Mouse (Mus musculus) skeletal muscle tissue, postnatal 0 days (tissue): ENCODE measurements around the gene Usf2. TPM values are rescaled to one million over a fixed set of nuclear protein-coding genes. Genes with fewer than 3 reads are reported as not detected.

Source experiments
- polyA plus RNA-seq: library from polyadenylated mRNA; unstranded; fragments of >200 nt; fragmentation: Nextera tagmentation; extraction: Ambion mirVana; gene quantifications from 2 replicates; pipeline ENCODE4 v1.2.1, GENCODE M21; 2015

Gene Usf2
- 13.5 and 15.2 TPM in 2 replicates for polyA plus RNA-seq

DNA sequence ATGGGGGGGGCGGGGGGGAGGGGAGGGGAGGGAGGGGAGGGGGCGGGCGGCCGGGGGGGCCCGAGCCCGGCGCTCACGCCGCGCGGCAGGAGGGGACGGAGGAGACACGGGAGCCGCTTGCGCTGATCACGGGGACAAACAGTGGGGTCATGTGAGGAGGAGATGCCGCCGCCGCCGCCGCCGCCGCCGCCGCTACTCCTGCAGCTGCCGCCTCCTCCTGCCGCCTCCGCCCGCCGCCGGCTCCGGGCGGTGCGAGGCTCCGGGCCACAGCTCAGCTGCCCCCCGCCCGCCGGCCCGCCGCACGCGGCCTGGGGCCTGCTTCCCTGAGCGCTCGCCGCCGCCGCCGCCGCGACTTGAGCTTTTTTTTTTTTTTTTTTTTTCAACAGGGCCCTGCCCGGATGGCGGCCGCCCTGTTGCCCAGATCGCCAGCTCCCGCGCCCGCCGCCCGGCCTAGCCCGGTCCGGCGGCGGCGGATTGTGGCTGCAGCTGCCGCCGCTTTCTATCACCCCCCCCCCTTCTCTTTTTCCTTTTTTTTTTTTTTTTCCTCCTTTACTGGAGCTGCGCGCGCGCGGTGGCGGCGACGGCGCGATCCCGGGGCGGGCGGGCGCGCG is at the start of gene Usf2:
TSS of gene Usf2 (minus strand) at position 48 of the 611 bp plus-strand sequence.

GRCm38 (mm10) chr7:30973501-30974289 is 17.1 kb upstream of the Usf2 start, which contains the start of gene Fam187b:
Fam187b (plus strand) TSS chr7:30973790.

DNA sequence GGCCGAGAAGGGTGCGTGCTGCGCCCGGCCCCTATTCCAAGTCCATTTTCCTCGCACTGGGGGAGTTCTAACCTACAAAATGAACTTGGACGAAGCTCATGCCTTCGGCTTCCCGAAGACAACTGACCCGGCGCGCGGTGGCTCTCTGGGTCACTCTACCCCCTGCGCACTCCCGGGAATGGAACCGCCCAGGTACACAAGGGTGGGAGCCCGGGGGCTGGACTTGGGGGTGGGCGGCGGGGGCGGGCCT is 16.6 kb upstream of the Usf2 start, which contains the start of gene Lsr:
TSS of gene Lsr (minus strand) at position 214 of the 250 bp plus-strand sequence.

GRCm38 (mm10) chr7:30943909-30944635 is 12.5 kb downstream of the Usf2 start, which contains the start of gene Hamp:
Hamp (minus strand) TSS chr7:30944032.

GRCm38 (mm10) chr7:30924581-30924980 is 32.0 kb downstream of the Usf2 start, which contains the start of gene Hamp2:
Hamp2 (minus strand) TSS chr7:30924681.

GRCm38 (mm10) chr7:30914732-30915131 is 41.9 kb downstream of the Usf2 start, which contains the start of gene Mag:
Mag (minus strand) TSS chr7:30914873.

Other genes starting within 250 kb of the Usf2 start
- 0.15 and 0.22 TPM in 2 replicates for gene Atp4a, start 244.6 kb downstream of the Usf2 start, polyA plus RNA-seq
- gene Tmem147, start 227.3 kb downstream of the Usf2 start, polyA plus RNA-seq, result 227 and 250 TPM in 2 replicates
- gene Gapdhs, start 213.1 kb downstream of the Usf2 start, polyA plus RNA-seq, result 0.21 TPM in 1 of 2 replicates, not detected in the other
- 0.45 and 25.6 TPM in 2 replicates for gene Sbsn, start 205.3 kb downstream of the Usf2 start, polyA plus RNA-seq
- gene Dmkn, start 193.0 kb downstream of the Usf2 start, polyA plus RNA-seq, result 0.51 and 65.3 TPM in 2 replicates
- 8.3 and 219 TPM in 2 replicates for gene Krtdap, start 168.9 kb downstream of the Usf2 start, polyA plus RNA-seq
- gene Ffar2, start 133.0 kb downstream of the Usf2 start, polyA plus RNA-seq, result 1.0 and 6.6 TPM in 2 replicates
- not detected in 2 replicates for gene Ffar3, start 100.6 kb downstream of the Usf2 start, polyA plus RNA-seq
- not detected in 2 replicates for gene Ffar1, start 95.2 kb downstream of the Usf2 start, polyA plus RNA-seq
- 0.24 and 0.33 TPM in 2 replicates for gene Cd22, start 76.5 kb downstream of the Usf2 start, polyA plus RNA-seq
- 2.2 and 2.4 TPM in 2 replicates for gene Mag, start 41.9 kb downstream of the Usf2 start, polyA plus RNA-seq
- not detected in 2 replicates for gene Hamp2, start 32.1 kb downstream of the Usf2 start, polyA plus RNA-seq
- gene Hamp, start 12.8 kb downstream of the Usf2 start, polyA plus RNA-seq, result not detected in 2 replicates
- 0.73 and 1.8 TPM in 2 replicates for gene Lsr, start 16.7 kb upstream of the Usf2 start, polyA plus RNA-seq
- 0.22 TPM in 1 of 2 replicates, not detected in the other for gene Fam187b, start 17.0 kb upstream of the Usf2 start, polyA plus RNA-seq
- 33.4 and 46.8 TPM in 2 replicates for gene Fxyd5, start 85.7 kb upstream of the Usf2 start, polyA plus RNA-seq
- 1.5 and 2.8 TPM in 2 replicates for gene Fxyd7, start 94.7 kb upstream of the Usf2 start, polyA plus RNA-seq
- 981 and 1,160 TPM in 2 replicates for gene Fxyd1, start 100.4 kb upstream of the Usf2 start, polyA plus RNA-seq
- gene Lgi4, start 102.5 kb upstream of the Usf2 start, polyA plus RNA-seq, result 1.1 and 1.3 TPM in 2 replicates
- gene Fxyd3, start 119.9 kb upstream of the Usf2 start, polyA plus RNA-seq, result 0.87 and 5.7 TPM in 2 replicates
- gene Hpn, start 158.5 kb upstream of the Usf2 start, polyA plus RNA-seq, result 0.83 and 1.2 TPM in 2 replicates
- 18.3 and 21.0 TPM in 2 replicates for gene Scn1b, start 170.2 kb upstream of the Usf2 start, polyA plus RNA-seq
- gene Gramd1a, start 199.1 kb upstream of the Usf2 start, polyA plus RNA-seq, result 31.3 TPM in 2 replicates